Mouse (Mus musculus) pancreas, adult 10 weeks (tissue): ENCODE measurements around the gene Nlk. TPM values are rescaled to one million over a fixed set of nuclear protein-coding genes. Genes with fewer than 3 reads are reported as not detected.

Experiments used
- polyA plus RNA-seq: library from polyadenylated mRNA; stranded (reverse); fragments of 350-450 nt; fragmentation: Illumina TruSeq; extraction: RNeasy Lipid Tissue Mini Kit (QIAGEN cat#74804); gene quantifications from one replicate; pipeline ENCODE4 v1.2.3, GENCODE M21; 2015; ENCODE audit warnings: low read depth, low replicate concordance; ENCODE audit not compliant: insufficient read depth

Nlk gene
- polyA plus RNA-seq: 6.3 TPM

GRCm38 (mm10) chr11:78696777-78697752, at the start of gene Nlk:
Nlk (minus strand) TSS chr11:78697373.

DNA sequence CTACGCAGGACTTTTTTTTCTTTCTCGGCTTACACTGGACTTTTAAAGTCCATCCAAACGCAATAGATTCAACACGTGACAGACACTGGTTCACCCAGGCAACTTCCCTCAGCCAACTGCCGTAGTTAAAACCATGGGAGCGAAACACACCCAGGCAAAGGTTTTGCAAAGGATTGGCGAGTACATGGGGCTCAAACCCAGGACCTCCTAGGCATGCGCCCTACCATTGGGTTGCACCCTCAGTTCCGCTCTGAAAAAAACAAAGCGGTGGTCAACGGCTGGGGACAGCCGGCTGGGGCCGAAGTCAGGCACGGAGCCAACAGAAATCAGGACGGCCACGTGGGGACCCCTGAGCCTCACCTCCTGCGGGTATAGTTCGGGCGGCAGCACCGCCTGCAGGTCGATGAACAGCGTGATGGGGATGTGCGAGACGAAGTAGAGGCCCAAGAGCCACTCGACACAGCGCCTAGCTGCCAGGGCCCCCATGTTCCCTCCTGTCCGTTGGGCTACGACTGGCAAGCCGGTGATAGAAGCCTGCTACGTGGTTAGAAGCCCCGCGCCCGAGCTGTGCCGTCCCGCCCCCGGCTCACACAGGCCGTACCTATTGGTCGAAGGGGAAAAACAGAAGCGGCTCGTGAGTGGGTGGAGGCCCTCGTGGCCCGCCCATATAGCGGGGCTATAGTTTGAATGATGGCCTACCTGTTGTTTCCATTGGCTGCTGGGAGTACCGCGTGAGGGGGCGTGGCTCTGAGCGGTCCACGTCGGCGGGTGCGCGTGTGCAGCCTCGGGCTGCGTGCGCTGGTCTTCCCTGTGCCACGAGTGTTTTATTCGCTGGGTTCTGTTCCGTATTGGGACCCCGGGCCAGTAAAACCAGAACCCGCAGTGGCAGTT, 146.8 kb downstream of the Nlk start, which contains the start of gene Tmem97:
TSS of gene Tmem97 (minus strand) at position 610 of the 891 bp plus-strand sequence.

GRCm38 (mm10) chr11:78536080-78536689, 161.0 kb downstream of the Nlk start, which contains the start of the genes Tnfaip1 and Ift20:
Tnfaip1 (minus strand) TSS chr11:78536332.
Ift20 (plus strand) TSS chr11:78536361.

Other genes starting within 250 kb of the Nlk start
- 2.1 TPM for gene Slc46a1, start 231.7 kb downstream of the Nlk start, polyA plus RNA-seq
- 2.0 TPM for gene Sarm1, start 199.6 kb downstream of the Nlk start, polyA plus RNA-seq
- gene Vtn, start 198.3 kb downstream of the Nlk start, polyA plus RNA-seq: 22.4 TPM
- not detected for gene Sebox, start 193.9 kb downstream of the Nlk start, polyA plus RNA-seq
- gene Tmem199, start 185.2 kb downstream of the Nlk start, polyA plus RNA-seq: 4.0 TPM
- 12.8 TPM for gene Poldip2, start 185.2 kb downstream of the Nlk start, polyA plus RNA-seq
- 11.8 TPM for gene Tnfaip1, start 161.0 kb downstream of the Nlk start, polyA plus RNA-seq
- 65.8 TPM for gene Ift20, start 161.0 kb downstream of the Nlk start, polyA plus RNA-seq
- gene Tmem97, start 146.6 kb downstream of the Nlk start, polyA plus RNA-seq: 164 TPM
- 4.7 TPM for gene Ccnq, start 54.4 kb upstream of the Nlk start, polyA plus RNA-seq
- gene Lyrm9, start 129.2 kb upstream of the Nlk start, polyA plus RNA-seq: 5.3 TPM
- not detected for gene Nos2, start 223.4 kb upstream of the Nlk start, polyA plus RNA-seq